Mouse (Mus musculus) lung, postnatal 0 days (tissue): ENCODE measurements around the gene Zfp653.

Experiments used
- CTCF ChIP-seq: IDR thresholded peaks from 2 replicates; pipeline ENCODE4 v1.5.1; 2016; ENCODE audit warnings: antibody characterized with exemption, mild to moderate bottlenecking
- EP300 ChIP-seq: IDR thresholded peaks from 2 replicates; pipeline ENCODE4 v1.6.1; 2016; ENCODE audit warnings: antibody characterized with exemption, mild to moderate bottlenecking, control low read depth

GRCm38 (mm10) chr9:22092746-22093145 is 21.6 kb upstream of the Zfp653 start:
- TF ChIP-seq CTCF (no peak), EP300 (no peak)
